Mouse (Mus musculus): Measurements from ENCODE around the gene Irs1. TPM values are rescaled to one million over a fixed set of nuclear protein-coding genes. Genes with fewer than 3 reads are reported as not detected.

Irs1 gene
- polyA plus RNA-seq, 1 experiment from 2014 or later: 13.5 TPM

DNA sequence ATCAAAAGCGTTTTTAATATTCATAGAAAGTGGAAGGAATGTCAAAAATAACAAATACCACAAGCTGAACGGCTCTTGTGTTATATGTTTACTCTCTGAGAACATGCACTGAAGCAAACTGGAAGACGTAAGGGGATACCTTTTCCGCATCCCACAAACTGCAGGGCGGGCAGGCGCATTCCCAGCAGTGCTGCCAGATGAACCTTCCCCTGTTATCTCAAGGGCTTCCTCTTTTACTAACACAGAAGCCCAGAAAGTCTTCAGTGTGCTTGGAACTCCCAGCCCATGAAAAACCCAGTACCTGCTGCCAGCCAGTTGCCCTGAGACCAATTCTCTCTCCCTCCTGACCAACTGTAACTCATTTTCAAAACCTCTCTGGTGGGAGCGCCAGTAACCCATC is 90.6 kb downstream of the Irs1 start:
- no peak for ATAC-seq (ENCODE audit: insufficient number of reproducible peaks, low FRiP score, low TSS enrichment, low read depth)
- no peak overlapping the region for H3K4me2 ChIP-seq
- 68% methylated on average over 7 of the region's 7 CpGs for WGBS
- H3K9ac ChIP-seq: no peak overlapping the region
- no peaks in the 10 kb centered on the region for H3K27me3 ChIP-seq
- peaks cover 17% of the 10 kb centered on the region for H3K4me1 ChIP-seq
- H3K27ac ChIP-seq: no peak overlapping the region
- no peaks in the 10 kb centered on the region for H3K9me3 ChIP-seq
- no peak overlapping the region for H3K4me3 ChIP-seq
- H3K36me3 ChIP-seq: no peaks in the 10 kb centered on the region

DNA sequence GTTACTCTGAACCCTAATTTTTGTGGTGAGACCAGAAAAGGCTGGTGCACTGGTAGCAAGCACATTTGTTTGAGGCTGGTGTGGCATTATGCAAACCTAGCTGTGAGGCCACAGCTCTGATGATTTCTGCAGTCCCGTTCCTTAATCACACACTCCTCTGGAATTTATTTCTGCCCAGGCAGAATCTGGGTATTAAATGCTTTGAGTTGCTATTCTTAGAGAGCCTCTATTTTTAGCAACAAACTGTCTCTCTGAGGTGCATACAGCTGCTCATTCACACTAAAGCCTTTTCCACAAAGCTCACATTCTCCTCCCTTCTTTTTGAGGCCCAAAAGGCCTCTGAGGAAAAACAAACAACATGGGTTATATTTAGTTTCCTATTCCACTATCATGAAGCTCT is 91.3 kb downstream of the Irs1 start:
- H3K9me3 ChIP-seq: no peaks in the 10 kb centered on the region
- H3K4me3 ChIP-seq: no peak overlapping the region
- H3K27me3 ChIP-seq: no peaks in the 10 kb centered on the region
- no peak overlapping the region for H3K9ac ChIP-seq
- 8% methylated on average over 1 of the region's 1 CpGs for WGBS
- ATAC-seq (ENCODE audit: insufficient number of reproducible peaks, low FRiP score, low TSS enrichment, low read depth): no peak
- H3K27ac ChIP-seq: peak overlapping the region; percentile 59
- no peak overlapping the region for H3K4me2 ChIP-seq
- no peaks in the 10 kb centered on the region for H3K36me3 ChIP-seq
- H3K4me1 ChIP-seq: peaks cover 17% of the 10 kb centered on the region

DNA sequence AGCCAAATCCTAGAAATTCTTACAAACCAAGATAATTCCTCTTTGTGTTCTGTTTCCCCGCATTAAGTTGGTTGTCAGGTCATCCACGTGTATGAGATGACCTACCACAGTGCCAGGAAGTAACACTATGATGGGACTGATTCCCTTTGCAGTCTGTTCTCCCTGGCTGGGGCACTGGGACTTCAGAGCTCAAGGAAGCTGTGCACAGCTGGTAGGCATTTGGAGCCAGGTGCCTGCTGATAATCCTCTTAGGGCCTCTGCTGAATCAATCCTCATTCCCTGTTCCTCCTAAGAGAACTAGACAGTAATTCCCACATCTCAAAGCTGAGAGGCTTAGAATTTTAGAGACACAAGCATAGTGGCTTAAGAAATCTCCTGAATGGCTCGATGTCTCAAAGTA is 99.6 kb downstream of the Irs1 start:
- 50% methylated on average over 3 of the region's 3 CpGs for WGBS
- H3K4me1 ChIP-seq: peaks cover 9% of the 10 kb centered on the region
- no peaks in the 10 kb centered on the region for H3K27me3 ChIP-seq
- no peak overlapping the region for H3K4me3 ChIP-seq
- no peak overlapping the region for H3K4me2 ChIP-seq
- no peak overlapping the region for H3K27ac ChIP-seq
- H3K9ac ChIP-seq: no peak overlapping the region
- H3K36me3 ChIP-seq: no peaks in the 10 kb centered on the region
- H3K9me3 ChIP-seq: no peaks in the 10 kb centered on the region
- ATAC-seq (ENCODE audit: insufficient number of reproducible peaks, low FRiP score, low TSS enrichment, low read depth): no peak

DNA sequence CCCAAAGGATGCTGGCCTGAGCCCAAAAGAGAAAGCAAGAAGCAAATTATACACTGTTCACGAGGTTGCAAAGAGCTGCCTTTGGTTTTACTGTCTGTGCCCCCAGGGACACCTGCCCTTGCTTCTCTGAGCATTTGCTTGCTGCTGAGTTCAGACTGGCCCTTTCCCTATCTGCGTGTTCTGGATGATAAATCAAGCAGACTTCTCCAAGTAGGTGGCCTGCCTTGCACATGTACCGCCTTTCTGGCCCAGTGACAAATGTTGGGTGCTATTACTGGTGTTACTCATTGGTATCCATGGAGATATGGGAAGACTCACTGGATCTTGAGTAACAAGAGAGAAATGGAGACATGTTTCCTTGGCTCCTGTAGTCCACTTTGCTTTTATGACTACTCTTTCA is 101.7 kb downstream of the Irs1 start:
- Histone ChIP-seq H3K27me3 (no peaks in the 10 kb centered on the region), H3K4me1 (peaks cover 9% of the 10 kb centered on the region), H3K36me3 (no peaks in the 10 kb centered on the region), H3K9ac (no peak overlapping the region), H3K9me3 (no peaks in the 10 kb centered on the region), H3K4me2 (no peak overlapping the region), H3K4me3 (no peak overlapping the region), H3K27ac (no peak overlapping the region)
- WGBS: 18% methylated on average over 3 of the region's 3 CpGs
- ATAC-seq (ENCODE audit: insufficient number of reproducible peaks, low FRiP score, low TSS enrichment, low read depth): 0 out of 2 replicates have a peak, but pooled peaks have one; percentile 35

DNA sequence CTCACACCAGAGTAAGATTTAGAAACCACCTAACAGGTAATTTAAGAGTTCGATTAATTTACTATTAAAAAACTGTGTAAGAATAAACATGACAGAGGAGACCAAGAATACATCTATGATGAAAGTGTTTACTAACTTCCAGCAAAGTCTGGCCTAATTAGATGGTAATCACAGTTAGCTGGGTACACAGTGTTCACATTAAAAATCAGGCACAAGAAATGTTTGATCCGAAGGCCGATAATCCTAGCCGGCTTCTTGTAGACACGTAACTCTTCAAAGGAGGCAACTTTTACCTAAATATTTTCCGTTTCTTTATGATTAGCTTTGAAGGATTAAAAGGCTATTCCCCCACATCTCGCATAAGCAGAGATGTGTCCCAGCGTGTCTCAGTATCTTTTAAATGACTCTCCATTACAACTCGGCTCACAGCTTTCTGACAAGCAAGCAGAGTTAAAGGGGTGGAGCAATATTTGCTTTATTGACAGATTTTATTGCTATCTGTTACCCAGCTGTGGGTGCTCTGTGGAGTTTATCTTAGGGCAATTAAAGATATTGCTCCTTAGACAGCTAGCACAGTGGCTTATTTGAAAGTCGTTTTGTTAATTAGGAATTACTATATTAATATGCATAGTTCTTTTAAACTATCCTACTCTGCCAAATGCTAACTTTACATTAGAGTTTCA is 102.5 kb downstream of the Irs1 start:
- Histone ChIP-seq H3K9me3 (no peaks in the 10 kb centered on the region), H3K4me2 (no peak overlapping the region), H3K9ac (no peak overlapping the region), H3K4me3 (no peak overlapping the region), H3K4me1 (peaks cover 9% of the 10 kb centered on the region), H3K27me3 (no peaks in the 10 kb centered on the region), H3K36me3 (no peaks in the 10 kb centered on the region), H3K27ac (no peak overlapping the region)
- WGBS: 47% methylated on average over 10 of the region's 10 CpGs
- ATAC-seq (ENCODE audit: insufficient number of reproducible peaks, low FRiP score, low TSS enrichment, low read depth): no peak

DNA sequence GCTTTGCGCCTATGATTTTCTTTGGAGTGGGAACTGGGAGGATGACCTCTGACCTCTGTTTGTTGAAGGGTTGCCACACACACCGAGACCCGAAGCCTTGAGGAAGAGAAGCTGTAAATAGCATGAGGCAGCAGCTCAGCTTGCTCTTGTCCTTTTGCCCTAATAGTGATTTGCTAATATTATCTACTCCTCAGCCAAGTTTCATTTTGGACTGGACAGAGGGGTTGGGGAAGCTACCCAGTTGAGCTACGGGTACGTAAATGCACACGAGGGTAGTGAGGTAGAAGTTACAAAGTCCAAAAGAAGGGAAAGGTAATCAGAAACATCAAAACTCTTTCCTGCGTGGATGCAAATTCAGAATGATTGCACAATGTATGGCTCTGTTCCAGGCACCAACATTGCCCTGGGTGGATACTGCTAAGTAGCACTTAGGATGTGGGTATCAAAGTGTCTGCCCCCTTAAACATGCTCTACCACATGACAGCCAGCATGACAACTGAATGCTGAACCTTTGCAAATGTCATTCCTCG is 107.2 kb downstream of the Irs1 start:
- no peaks in the 10 kb centered on the region for H3K36me3 ChIP-seq
- no peaks in the 10 kb centered on the region for H3K9me3 ChIP-seq
- ATAC-seq (ENCODE audit: insufficient number of reproducible peaks, low FRiP score, low TSS enrichment, low read depth): no peak
- H3K4me3 ChIP-seq: no peak overlapping the region
- H3K27ac ChIP-seq: no peak overlapping the region
- WGBS: 71% methylated on average over 8 of the region's 8 CpGs
- H3K4me1 ChIP-seq: no peaks in the 10 kb centered on the region
- no peak overlapping the region for H3K4me2 ChIP-seq
- H3K9ac ChIP-seq: no peak overlapping the region
- H3K27me3 ChIP-seq: no peaks in the 10 kb centered on the region

Other genes starting within 250 kb of the Irs1 start
- 39.8 and 43.6 TPM in 2 replicates for gene Gm9747, start 58.3 kb downstream of the Irs1 start, polyA plus RNA-seq (2015; fragmentation: Nextera tagmentation; extraction: Ambion mirVana)
- gene Rhbdd1, start 25.0 kb upstream of the Irs1 start, polyA plus RNA-seq (2015; fragmentation: Nextera tagmentation; extraction: Ambion mirVana): 11.0 and 11.2 TPM in 2 replicates